In the genomic region with DNA sequence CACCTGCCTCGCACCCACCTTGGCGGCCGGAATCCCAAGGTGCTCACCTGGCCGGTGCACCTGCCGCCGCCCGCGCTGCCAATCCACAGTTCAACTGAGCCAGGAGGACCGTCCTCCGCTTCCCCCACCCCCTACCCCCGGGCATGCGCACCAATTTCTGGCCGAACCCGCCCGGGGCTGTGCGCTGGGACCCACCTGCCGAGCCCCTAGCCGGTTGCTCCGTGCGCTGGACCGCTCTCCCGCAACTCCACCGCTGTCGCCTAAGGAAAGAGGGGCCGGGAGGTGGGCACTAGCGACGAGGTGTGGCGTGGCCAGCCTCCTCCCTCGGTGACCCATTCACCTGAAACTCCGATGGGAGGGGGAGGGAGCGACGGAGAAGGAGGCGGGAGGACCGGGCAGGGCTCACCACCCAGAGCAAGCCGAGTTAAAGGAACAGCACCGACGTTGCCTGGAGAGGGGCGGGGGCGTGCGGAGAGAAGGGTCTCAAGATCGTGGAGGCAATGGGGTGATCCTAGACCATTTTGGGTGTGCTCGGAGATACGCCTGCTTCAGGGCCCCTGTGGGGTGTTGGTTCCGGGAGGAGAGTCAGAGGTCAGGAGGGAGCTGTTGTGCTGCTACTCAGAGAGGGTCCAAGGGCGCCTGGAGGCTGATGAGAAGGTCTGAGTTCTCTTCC, we compare ENCODE assay signal across 8 mouse cellular contexts. TPM values are rescaled to one million over a fixed set of nuclear protein-coding genes. Genes with fewer than 3 reads are reported as not detected.
DNase-seq lines count a peak whose midpoint lies in the region; ATAC-seq and TF ChIP-seq lines count a peak whose summit lies in the region.

A gene (minus strand): TSS at position 350 of the 673 bp plus-strand sequence.

- H3K36me3 ChIP-seq in spleen, adult 2 months (ENCODE audit: control insufficient read depth, insufficient read depth, low read length), result no peaks in the 10 kb centered on the region
- no peaks in the 10 kb centered on the region for H3K36me3 ChIP-seq in embryonic facial prominence, embryonic 12.5 days
- no peaks in the 10 kb centered on the region for H3K36me3 ChIP-seq in lung, embryonic 16.5 days (ENCODE audit: control insufficient read depth, insufficient read depth, low read length)

- peaks cover 6% of the 10 kb centered on the region; the same call in 1 of the 2 replicates for H3K4me1 ChIP-seq in spleen, adult 2 months (ENCODE audit: control insufficient read depth, insufficient read depth, insufficient read length)
- peaks cover 20% of the 10 kb centered on the region; the same call in 1 of the 2 replicates for H3K4me1 ChIP-seq in embryonic facial prominence, embryonic 12.5 days
- no peaks in the 10 kb centered on the region; the same call in 1 of the 2 replicates for H3K4me1 ChIP-seq in lung, embryonic 16.5 days (replicated peaks; ENCODE audit: control insufficient read depth, insufficient read depth, low read length)

- H3K4me3 ChIP-seq in spleen, adult 2 months (ENCODE audit: extremely low read depth, insufficient read depth, insufficient read length), result peak within 1 kb of the TSS; percentile 28; the same call in 1 of the 2 replicates
- H3K4me3 ChIP-seq in embryonic facial prominence, embryonic 12.5 days, result peak within 1 kb of the TSS; percentile 51
- peak within 1 kb of the TSS; percentile 81 for H3K4me3 ChIP-seq in layer of hippocampus, adult 2 months
- peak within 1 kb of the TSS; percentile 74 for H3K4me3 ChIP-seq in lung, embryonic 16.5 days (ENCODE audit: low read length)

- no peak for DNase-seq in spleen, adult 2 months (ENCODE audit: low read depth in 1 of 2, low spot score in 2 of 2)
- DNase-seq in spleen, postnatal 4 days (ENCODE audit: low spot score in 2 of 2), result no peak
- DNase-seq in heart, postnatal 4 days, result peak; percentile 12
- peak; percentile 18 to 26 for DNase-seq in layer of hippocampus, adult 2 months (ENCODE audit: low spot score in 2 of 2)
- peak; percentile 52 for DNase-seq in retina, postnatal 1 day
- DNase-seq in natural killer cell, adult 2 months (ENCODE audit: low spot score in 2 of 2), result no peak

- H3K4me2 ChIP-seq in embryonic facial prominence, embryonic 12.5 days (replicated peaks), result peak within 1 kb of the TSS; percentile 90
- H3K4me2 ChIP-seq in lung, embryonic 16.5 days (ENCODE audit: low read depth, low read length), result peak within 1 kb of the TSS; percentile 75

- H3K27ac ChIP-seq in spleen, adult 2 months (ENCODE audit: insufficient read depth, low read length), result no peak within 1 kb of the TSS
- no peak within 1 kb of the TSS for H3K27ac ChIP-seq in embryonic facial prominence, embryonic 12.5 days
- peak within 1 kb of the TSS; percentile 88 for H3K27ac ChIP-seq in layer of hippocampus, adult 2 months
- H3K27ac ChIP-seq in lung, embryonic 16.5 days (ENCODE audit: low read length), result peak within 1 kb of the TSS; percentile 71

- no peak for TF ChIP-seq CTCF in spleen, adult 2 months (IDR thresholded peaks at IDR 0.05; ENCODE audit: extremely low read depth, insufficient read depth, insufficient read length, insufficient replicate concordance)
- TF ChIP-seq CTCF in layer of hippocampus, adult 2 months (conservative IDR thresholded peaks at IDR 0.05), result no peak

- peak within 1 kb of the TSS; percentile 40 for H3K9ac ChIP-seq in embryonic facial prominence, embryonic 12.5 days
- H3K9ac ChIP-seq in lung, embryonic 16.5 days (ENCODE audit: low read length), result peak within 1 kb of the TSS; percentile 80

- H3K27me3 ChIP-seq in spleen, adult 2 months (ENCODE audit: control insufficient read depth, insufficient read depth, low read length), result peaks cover 17% of the 10 kb centered on the region
- H3K27me3 ChIP-seq in embryonic facial prominence, embryonic 12.5 days, result peaks cover 51% of the 10 kb centered on the region
- peaks cover 20% of the 10 kb centered on the region for H3K27me3 ChIP-seq in lung, embryonic 16.5 days (ENCODE audit: control insufficient read depth, insufficient read depth, low read depth, low read length)

- peak; percentile 77; the same call in 1 of the 2 replicates for ATAC-seq in embryonic facial prominence, embryonic 12.5 days (ENCODE audit: insufficient number of reproducible peaks, insufficient read depth, low FRiP score, low TSS enrichment)
- ATAC-seq in lung, embryonic 16.5 days (ENCODE audit: low read depth), result peak; percentile 88

- no peaks in the 10 kb centered on the region for H3K9me3 ChIP-seq in embryonic facial prominence, embryonic 12.5 days
- no peaks in the 10 kb centered on the region for H3K9me3 ChIP-seq in lung, embryonic 16.5 days (ENCODE audit: control insufficient read depth, low read length)

- TF ChIP-seq POLR2A in spleen, adult 2 months (IDR thresholded peaks at IDR 0.05; ENCODE audit: low read depth, low read length), result no peak

- WGBS in spleen, adult 2 months, result 2% methylated on average over 45 of the region's 45 CpGs
- WGBS in embryonic facial prominence, embryonic 12.5 days, result under 1% methylated on average over 45 of the region's 45 CpGs
- WGBS in lung, embryonic 16.5 days, result under 1% methylated on average over 41 of the region's 45 CpGs

RNA-seq across cellular contexts. Expression of the gene that starts here (rescaled TPM):
- 0.07 and 0.09 TPM in 2 replicates for polyA plus RNA-seq in spleen, adult 2 months (2012; rRNA removed)
- 5.8 and 7.5 TPM in 2 replicates for polyA plus RNA-seq in embryonic facial prominence, embryonic 12.5 days (2016; fragmentation: Nextera tagmentation; extraction: Ambion mirVana)
- 1 to 10 TPM; 1.6 TPM for total RNA-seq in heart, postnatal 4 days (2021)
- total RNA-seq in layer of hippocampus, adult 2 months (2021), result 10 to 100 TPM; 10.6 to 13.0 TPM
- 38.5 and 38.8 TPM in 2 replicates for polyA plus RNA-seq in lung, embryonic 16.5 days (2015; fragmentation: Nextera tagmentation; extraction: Ambion mirVana)

Comparison
In these comparisons a context has a peak if more than half of its experiments do, and no peak if none do; other contexts are left out.
1. RNA of the gene that starts here (total RNA-seq): 10.6 to 13.0 TPM in layer of hippocampus, adult 2 months; 1.6 TPM in heart, postnatal 4 days; every median in the first group is over 4 times any median in the second.
2. DNase-seq: peak in heart, postnatal 4 days (single experiment), layer of hippocampus, adult 2 months (2 of 2) and retina, postnatal 1 day (single experiment); none in spleen, adult 2 months (0 of 2), spleen, postnatal 4 days (0 of 2) and natural killer cell, adult 2 months (0 of 2).
3. H3K27ac ChIP-seq: peak in layer of hippocampus, adult 2 months (single experiment) and lung, embryonic 16.5 days (single experiment); none in spleen, adult 2 months (single experiment) and embryonic facial prominence, embryonic 12.5 days (single experiment).
4. H3K4me3 ChIP-seq: peak in every context shown above with its lines; median percentile 81 in layer of hippocampus, adult 2 months; 74 in lung, embryonic 16.5 days; 51 in embryonic facial prominence, embryonic 12.5 days; 28 in spleen, adult 2 months.